Mouse (Mus musculus) stomach, embryonic 16.5 days (tissue): ENCODE measurements at regions not wholly inside any gene's neighbourhood (a gene's known extent, or its start where the extent isn't known, plus 50 kb on each side); places are given as distances from the start of the nearest gene placed in this dataset.

ENCODE experiments used
- ATAC-seq: fragments of 200-750 bp; cut with Nextera tagmentation; 2 replicates; pipeline ENCODE4 v1.8.0; 2017; ENCODE audit warnings: moderate number of reproducible peaks, moderate TSS enrichment; ENCODE audit not compliant: insufficient read depth, low FRiP score
- H3K27ac ChIP-seq: fragments of 300-500 bp; sonication (generic); 2 replicates; pipeline ENCODE4 v1.5.1; 2014; ENCODE audit warnings: low read length
- H3K27me3 ChIP-seq: fragments of 300-500 bp; sonication (generic); 2 replicates; pipeline ENCODE4 v1.6.1; 2014; ENCODE audit warnings: low read length, control low read depth, mixed read lengths; ENCODE audit not compliant: control insufficient read depth, insufficient read depth
- H3K36me3 ChIP-seq: fragments of 300-500 bp; sonication (generic); 2 replicates; pipeline ENCODE4 v1.6.1; 2014; ENCODE audit warnings: low read length; ENCODE audit not compliant: control insufficient read depth, insufficient read depth
- H3K4me1 ChIP-seq: fragments of 300-500 bp; sonication (generic); 2 replicates; pipeline ENCODE4 v1.6.1; 2014; ENCODE audit warnings: low read length, control low read depth, mixed read lengths; ENCODE audit not compliant: control insufficient read depth, insufficient read depth
- H3K4me2 ChIP-seq: fragments of 300-500 bp; sonication (generic); 2 replicates; pipeline ENCODE4 v1.6.1; 2014; ENCODE audit warnings: low read depth, low read length, mixed read lengths
- H3K4me3 ChIP-seq: fragments of 300-500 bp; sonication (generic); replicated peaks from 2 replicates; pipeline ENCODE4 v1.5.1; 2014; ENCODE audit warnings: mild to moderate bottlenecking, low read length
- H3K9ac ChIP-seq: fragments of 300-500 bp; sonication (generic); 2 replicates; pipeline ENCODE4 v1.6.1; 2014; ENCODE audit warnings: low read length
- H3K9me3 ChIP-seq: fragments of 300-500 bp; sonication (generic); replicated peaks from 2 replicates; pipeline ENCODE4 v1.6.1; 2016; ENCODE audit warnings: low read length, control low read depth; ENCODE audit not compliant: control insufficient read depth
- WGBS: fragments of 180-500 bp; shearing (Covaris S2); extraction: QIAGEN DNeasy Blood & Tissue Kit; methylation state at CpG from one replicate; pipeline ENCODE4 v1.1.7; 2014; 5-methylcytosine and 5-hydroxymethylcytosine counted together

DNA sequence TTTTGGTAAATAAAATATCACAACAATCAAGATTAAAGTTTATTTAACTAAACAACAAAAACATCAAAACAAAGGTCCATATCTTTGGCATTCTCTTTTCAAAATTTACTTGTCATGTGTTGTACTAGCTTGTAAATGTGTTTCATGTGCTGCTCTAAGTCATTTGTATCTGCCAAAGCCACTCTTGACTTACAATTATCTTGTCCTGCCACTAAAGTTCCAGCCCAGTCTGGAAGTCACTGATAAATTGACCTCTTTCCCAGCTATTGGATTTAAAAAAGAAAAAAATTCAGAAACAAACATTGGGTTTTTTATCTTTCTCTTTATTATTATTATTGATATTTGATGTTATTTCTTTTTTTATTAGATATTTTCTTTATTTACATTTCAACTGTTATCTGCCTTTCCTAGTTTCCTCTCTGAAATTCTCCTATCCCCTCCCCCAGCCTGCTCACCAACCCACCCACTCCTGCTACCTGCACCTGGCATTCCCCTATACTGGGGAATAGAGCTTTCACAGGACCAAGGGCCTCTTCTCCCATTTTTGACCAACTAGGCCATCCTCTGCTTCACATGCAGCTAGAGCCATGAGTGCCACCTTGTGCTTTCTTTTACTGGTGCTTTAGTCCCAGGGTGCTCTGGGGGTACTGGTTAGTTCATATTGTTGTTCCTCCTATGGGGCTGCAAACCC is 1704.9 kb upstream of the Nudt12 start:
- Histone ChIP-seq H3K4me1 (no peaks in the 10 kb centered on the region), H3K27ac (no peak overlapping the region), H3K4me2 (no peak overlapping the region), H3K36me3 (no peaks in the 10 kb centered on the region), H3K9me3 (no peaks in the 10 kb centered on the region), H3K27me3 (no peaks in the 10 kb centered on the region), H3K4me3 (no peak overlapping the region), H3K9ac (no peak overlapping the region)
- ATAC-seq: no peak

DNA sequence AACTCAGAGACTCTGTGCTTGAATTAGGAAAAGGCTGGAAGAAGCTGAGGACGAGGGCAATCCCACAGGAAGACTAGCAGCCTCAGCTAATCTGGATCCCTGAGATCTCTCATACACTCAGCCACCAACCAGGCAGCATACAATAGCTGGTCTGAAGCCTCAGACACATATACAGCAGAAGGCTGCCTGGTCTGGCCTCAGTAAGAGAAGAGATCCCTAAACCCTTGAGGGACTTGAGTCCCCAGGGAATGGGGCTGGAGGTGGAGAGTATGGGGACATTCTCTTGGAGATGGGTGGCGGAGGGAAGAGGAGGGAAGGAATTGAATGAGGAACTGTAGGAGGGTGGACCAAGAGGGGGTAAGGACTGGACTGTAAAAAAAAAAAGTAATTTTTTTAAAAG is 1704.3 kb upstream of the Nudt12 start:
- Histone ChIP-seq H3K27ac (no peak overlapping the region), H3K9me3 (no peaks in the 10 kb centered on the region), H3K27me3 (no peaks in the 10 kb centered on the region), H3K4me1 (no peaks in the 10 kb centered on the region), H3K4me2 (no peak overlapping the region), H3K36me3 (no peaks in the 10 kb centered on the region), H3K9ac (no peak overlapping the region), H3K4me3 (no peak overlapping the region)
- WGBS: 79% methylated on average over 2 of the region's 2 CpGs
- no peak for ATAC-seq
